Mouse (Mus musculus) heart, postnatal 0 days (tissue): ENCODE measurements at regions not wholly inside any gene's neighbourhood (a gene's known extent, or its start where the extent isn't known, plus 50 kb on each side); places are given as distances from the start of the nearest gene placed in this dataset.

ENCODE experiments used
- CTCF ChIP-seq: IDR thresholded peaks from 2 replicates; pipeline ENCODE4 v1.5.1; 2016; ENCODE audit warnings: antibody characterized with exemption, control low read depth, low read depth
- EP300 ChIP-seq: IDR thresholded peaks from 2 replicates; pipeline ENCODE4 v1.6.1; 2016; ENCODE audit warnings: antibody characterized with exemption, low read depth

DNA sequence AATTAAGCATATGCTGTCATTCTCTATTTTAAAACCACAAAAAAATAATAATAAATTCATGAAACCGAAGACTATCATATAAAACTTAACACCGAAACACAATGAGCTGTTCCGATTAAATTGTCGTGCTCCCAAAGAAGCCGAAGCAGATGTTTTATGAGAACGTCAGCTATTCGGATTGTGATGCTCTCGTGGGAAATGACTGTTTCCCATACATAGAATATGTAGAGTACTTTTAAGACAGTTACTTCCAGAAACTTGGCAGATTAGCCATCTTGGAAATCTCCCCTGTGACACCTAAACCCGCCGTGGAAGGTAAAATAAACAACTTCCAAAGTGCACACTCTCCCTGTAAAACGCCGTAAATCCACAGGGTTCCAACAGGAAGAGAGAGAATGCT is 162.4 kb upstream of the Fbxl17 start:
- TF ChIP-seq CTCF: no peak
- TF ChIP-seq EP300: no peak
